Mouse (Mus musculus) stomach, embryonic 16.5 days (tissue): ENCODE measurements around the gene Xiap. TPM values are rescaled to one million over a fixed set of nuclear protein-coding genes. Genes with fewer than 3 reads are reported as not detected.
"Not testable (repeated sequence)": the region's sequence is repeated elsewhere in the genome, so short reads cannot be mapped to it uniquely, and the experiment has no call there.

Experiments used
- ATAC-seq: fragments of 200-750 bp; cut with Nextera tagmentation; 2 replicates; pipeline ENCODE4 v1.8.0; 2017; ENCODE audit warnings: moderate number of reproducible peaks, moderate TSS enrichment; ENCODE audit not compliant: insufficient read depth, low FRiP score
- H3K27ac ChIP-seq: fragments of 300-500 bp; sonication (generic); 2 replicates; pipeline ENCODE4 v1.5.1; 2014; ENCODE audit warnings: low read length
- H3K27me3 ChIP-seq: fragments of 300-500 bp; sonication (generic); 2 replicates; pipeline ENCODE4 v1.6.1; 2014; ENCODE audit warnings: low read length, control low read depth, mixed read lengths; ENCODE audit not compliant: control insufficient read depth, insufficient read depth
- H3K36me3 ChIP-seq: fragments of 300-500 bp; sonication (generic); 2 replicates; pipeline ENCODE4 v1.6.1; 2014; ENCODE audit warnings: low read length; ENCODE audit not compliant: control insufficient read depth, insufficient read depth
- H3K4me1 ChIP-seq: fragments of 300-500 bp; sonication (generic); 2 replicates; pipeline ENCODE4 v1.6.1; 2014; ENCODE audit warnings: low read length, control low read depth, mixed read lengths; ENCODE audit not compliant: control insufficient read depth, insufficient read depth
- H3K4me2 ChIP-seq: fragments of 300-500 bp; sonication (generic); 2 replicates; pipeline ENCODE4 v1.6.1; 2014; ENCODE audit warnings: low read depth, low read length, mixed read lengths
- H3K4me3 ChIP-seq: fragments of 300-500 bp; sonication (generic); replicated peaks from 2 replicates; pipeline ENCODE4 v1.5.1; 2014; ENCODE audit warnings: mild to moderate bottlenecking, low read length
- H3K9ac ChIP-seq: fragments of 300-500 bp; sonication (generic); 2 replicates; pipeline ENCODE4 v1.6.1; 2014; ENCODE audit warnings: low read length
- H3K9me3 ChIP-seq: fragments of 300-500 bp; sonication (generic); replicated peaks from 2 replicates; pipeline ENCODE4 v1.6.1; 2016; ENCODE audit warnings: low read length, control low read depth; ENCODE audit not compliant: control insufficient read depth
- WGBS: fragments of 180-500 bp; shearing (Covaris S2); extraction: QIAGEN DNeasy Blood & Tissue Kit; methylation state at CpG from one replicate; pipeline ENCODE4 v1.1.7; 2014; 5-methylcytosine and 5-hydroxymethylcytosine counted together
- polyA plus RNA-seq: library from polyadenylated mRNA; unstranded; fragments of >200 nt; fragmentation: Nextera tagmentation; extraction: Ambion mirVana; gene quantifications from 2 replicates; pipeline ENCODE4 v1.2.1, GENCODE M21; 2015

The Xiap gene
- polyA plus RNA-seq, result 12.2 and 12.3 TPM in 2 replicates

DNA sequence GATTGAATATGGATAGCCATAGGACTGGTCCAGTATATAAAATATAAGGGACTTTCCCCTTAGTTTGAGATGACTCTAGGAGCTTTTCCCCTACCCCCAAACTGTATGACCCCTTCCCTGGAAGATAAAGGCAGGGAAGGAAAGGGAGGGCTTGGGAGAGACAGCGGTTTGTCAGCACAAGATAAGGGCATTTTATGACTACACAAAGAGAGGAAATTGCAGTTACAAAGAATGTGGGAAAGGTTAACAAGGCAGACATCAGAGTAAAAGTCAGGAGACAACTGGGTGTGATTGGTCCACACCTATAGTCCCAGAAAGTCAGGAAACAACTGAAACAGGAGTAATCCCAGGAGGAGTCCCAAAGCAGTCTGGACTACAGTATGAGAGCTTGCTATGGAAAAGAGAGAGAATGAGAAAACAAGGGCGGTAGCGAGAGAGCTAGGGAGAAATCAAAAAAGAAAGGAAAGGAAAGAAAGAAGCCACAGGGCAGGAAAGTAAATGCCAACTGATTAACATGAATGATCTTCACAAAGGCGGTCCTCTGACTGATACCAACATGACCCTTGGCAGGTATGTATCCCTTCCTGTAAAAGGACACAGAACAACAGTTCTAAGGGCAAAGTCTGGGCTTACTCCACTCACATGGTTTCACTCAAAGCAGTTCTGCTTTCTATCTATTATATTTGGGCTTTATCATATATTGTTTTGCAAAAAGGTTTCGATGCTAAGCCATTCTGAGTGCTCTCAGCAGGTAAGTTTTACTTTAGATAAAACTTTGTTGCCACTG, at the start of gene Xiap:
Xiap (plus strand) TSS at position 398 of the 787 bp plus-strand sequence.
- H3K27ac ChIP-seq, result no peak within 1 kb of the TSS
- H3K4me3 ChIP-seq, result no peak within 1 kb of the TSS
- H3K9ac ChIP-seq, result no peak within 1 kb of the TSS
- no peaks in the 10 kb centered on the region for H3K27me3 ChIP-seq
- H3K4me2 ChIP-seq, result no peak within 1 kb of the TSS
- 70% methylated on average over 5 of the region's 5 CpGs for WGBS
- no peaks in the 10 kb centered on the region for H3K9me3 ChIP-seq
- no peak for ATAC-seq
- H3K4me1 ChIP-seq, result no peaks in the 10 kb centered on the region
- H3K36me3 ChIP-seq, result no peaks in the 10 kb centered on the region

- H3K9ac ChIP-seq, result no peak overlapping the region
- H3K27ac ChIP-seq, result no peak overlapping the region
- H3K9me3 ChIP-seq, result no peaks in the 10 kb centered on the region
- H3K4me2 ChIP-seq, result no peak overlapping the region
- no peaks in the 10 kb centered on the region for H3K36me3 ChIP-seq
- whole genome bisulfite sequencing, result 85% methylated on average over 2 of the region's 2 CpGs
- ATAC-seq, result no peak
- no peaks in the 10 kb centered on the region for H3K4me1 ChIP-seq
- no peaks in the 10 kb centered on the region for H3K27me3 ChIP-seq
- no peak overlapping the region for H3K4me3 ChIP-seq
Measured at GRCm38 (mm10) chrX:42012677-42013208, 46.7 kb upstream of the Xiap start.

GRCm38 (mm10) chrX:42013776-42014175, 45.7 kb upstream of the Xiap start:
- H3K9me3 ChIP-seq, result no peaks in the 10 kb centered on the region
- no peak overlapping the region for H3K9ac ChIP-seq
- H3K27ac ChIP-seq, result no peak overlapping the region
- H3K4me3 ChIP-seq, result no peak overlapping the region
- no peaks in the 10 kb centered on the region for H3K27me3 ChIP-seq
- WGBS, result 43% methylated on average over 3 of the region's 3 CpGs
- ATAC-seq, result no peak
- H3K4me2 ChIP-seq, result no peak overlapping the region
- H3K4me1 ChIP-seq, result no peaks in the 10 kb centered on the region
- H3K36me3 ChIP-seq, result no peaks in the 10 kb centered on the region

DNA sequence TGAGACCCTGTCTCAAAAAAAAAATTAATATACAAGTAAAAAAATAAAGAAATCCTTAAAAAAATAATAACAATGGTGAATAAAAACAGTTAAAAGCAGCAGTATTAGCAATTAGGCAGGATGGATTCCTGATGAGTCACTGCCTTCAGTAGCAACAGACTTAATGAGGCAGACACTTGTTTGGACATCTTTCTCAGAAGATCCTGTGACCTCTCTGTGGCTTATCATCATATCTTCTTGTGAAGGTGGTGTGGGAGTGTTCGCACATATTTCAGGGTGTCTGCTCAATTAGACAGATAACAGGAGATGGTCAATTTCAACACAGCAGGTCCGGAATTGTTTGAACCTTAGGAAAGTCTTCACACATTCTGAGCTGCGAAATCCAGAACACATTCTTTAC, 45.0 kb upstream of the Xiap start:
- H3K9me3 ChIP-seq, result no peaks in the 10 kb centered on the region
- H3K36me3 ChIP-seq, result no peaks in the 10 kb centered on the region
- H3K9ac ChIP-seq, result no peak overlapping the region
- no peak overlapping the region for H3K27ac ChIP-seq
- no peak overlapping the region for H3K4me3 ChIP-seq
- WGBS, result 81% methylated on average over 3 of the region's 3 CpGs
- no peaks in the 10 kb centered on the region for H3K4me1 ChIP-seq
- ATAC-seq, result no peak
- H3K27me3 ChIP-seq, result no peaks in the 10 kb centered on the region
- H3K4me2 ChIP-seq, result no peak overlapping the region

DNA sequence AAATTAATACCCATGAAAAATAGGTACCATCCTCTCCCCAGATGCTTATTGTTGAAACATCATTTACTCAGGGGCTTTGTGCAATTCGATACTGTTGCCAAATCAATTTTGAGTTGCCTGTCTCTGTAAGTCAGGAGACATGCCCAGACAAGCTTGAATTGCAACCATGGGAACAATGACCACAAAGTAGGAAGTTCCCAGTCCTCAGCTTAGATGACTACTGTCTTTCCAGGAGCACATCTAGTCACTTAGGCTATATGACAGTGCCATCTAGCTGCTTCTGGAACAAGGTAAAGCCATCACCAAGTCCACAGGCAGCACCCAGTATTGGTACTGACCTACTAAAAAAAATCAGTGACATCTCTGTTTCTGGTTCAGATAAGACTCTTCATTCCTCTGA, 41.4 kb upstream of the Xiap start:
- no peak overlapping the region for H3K4me2 ChIP-seq
- 50% methylated on average over 1 of the region's 1 CpGs for WGBS
- H3K4me1 ChIP-seq, result no peaks in the 10 kb centered on the region
- H3K4me3 ChIP-seq, result no peak overlapping the region
- ATAC-seq, result no peak
- H3K9ac ChIP-seq, result no peak overlapping the region
- no peaks in the 10 kb centered on the region for H3K27me3 ChIP-seq
- no peaks in the 10 kb centered on the region for H3K36me3 ChIP-seq
- no peaks in the 10 kb centered on the region for H3K9me3 ChIP-seq
- H3K27ac ChIP-seq, result no peak overlapping the region

- H3K36me3 ChIP-seq, result no peaks in the 10 kb centered on the region
- no peak for ATAC-seq
- WGBS, result 55% methylated on average over 2 of the region's 2 CpGs
Measured at GRCm38 (mm10) chrX:42019441-42019840, 40.0 kb upstream of the Xiap start.

DNA sequence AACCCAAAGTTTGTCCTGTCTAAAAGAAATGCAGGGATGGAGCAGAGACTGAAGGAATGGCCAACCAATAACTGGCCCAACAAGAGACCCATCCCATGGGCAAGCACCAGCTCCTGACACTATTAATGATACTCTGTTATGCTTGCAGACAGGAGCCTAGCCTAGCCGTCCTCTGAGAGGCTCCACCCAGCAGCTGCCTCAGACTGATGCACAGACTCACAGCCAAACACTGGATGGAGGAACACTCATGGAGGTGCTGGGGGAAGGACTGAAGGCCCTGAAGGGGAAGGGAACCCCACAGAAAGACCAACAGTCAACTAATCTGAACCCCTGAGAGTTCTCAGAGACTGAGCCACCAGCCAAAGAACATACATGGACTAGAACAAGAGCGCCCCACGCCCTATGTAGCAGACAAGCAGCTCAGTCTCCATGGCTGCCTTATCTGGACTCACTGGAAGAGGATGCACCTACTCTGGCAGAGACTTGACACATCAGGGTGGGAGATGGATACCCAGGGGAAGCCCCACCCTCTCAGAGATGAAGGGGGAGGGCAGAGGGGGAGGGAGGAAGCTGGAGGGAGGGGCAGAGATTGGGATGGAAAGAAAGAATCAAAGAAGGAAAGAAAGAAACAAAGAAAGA, 33.6 kb upstream of the Xiap start:
- not testable (repeated sequence) for H3K27me3 ChIP-seq, H3K36me3 ChIP-seq, H3K9ac ChIP-seq, H3K4me2 ChIP-seq, H3K4me3 ChIP-seq, H3K9me3 ChIP-seq, H3K4me1 ChIP-seq, H3K27ac ChIP-seq, ATAC-seq
- WGBS, result 75% methylated on average over 2 of the region's 3 CpGs

More at GRCm38 (mm10) chrX:42019441-42019840, 40.0 kb upstream of the Xiap start:
- H3K4me1 ChIP-seq, result no peaks in the 10 kb centered on the region
- no peak overlapping the region for H3K4me2 ChIP-seq
- H3K9ac ChIP-seq, result no peak overlapping the region
- H3K27ac ChIP-seq, result no peak overlapping the region
- H3K27me3 ChIP-seq, result no peaks in the 10 kb centered on the region
- H3K4me3 ChIP-seq, result no peak overlapping the region
- H3K9me3 ChIP-seq, result no peaks in the 10 kb centered on the region

GRCm38 (mm10) chrX:42026981-42027380, 32.5 kb upstream of the Xiap start:
- WGBS, result 75% methylated on average over 2 of the region's 2 CpGs

DNA sequence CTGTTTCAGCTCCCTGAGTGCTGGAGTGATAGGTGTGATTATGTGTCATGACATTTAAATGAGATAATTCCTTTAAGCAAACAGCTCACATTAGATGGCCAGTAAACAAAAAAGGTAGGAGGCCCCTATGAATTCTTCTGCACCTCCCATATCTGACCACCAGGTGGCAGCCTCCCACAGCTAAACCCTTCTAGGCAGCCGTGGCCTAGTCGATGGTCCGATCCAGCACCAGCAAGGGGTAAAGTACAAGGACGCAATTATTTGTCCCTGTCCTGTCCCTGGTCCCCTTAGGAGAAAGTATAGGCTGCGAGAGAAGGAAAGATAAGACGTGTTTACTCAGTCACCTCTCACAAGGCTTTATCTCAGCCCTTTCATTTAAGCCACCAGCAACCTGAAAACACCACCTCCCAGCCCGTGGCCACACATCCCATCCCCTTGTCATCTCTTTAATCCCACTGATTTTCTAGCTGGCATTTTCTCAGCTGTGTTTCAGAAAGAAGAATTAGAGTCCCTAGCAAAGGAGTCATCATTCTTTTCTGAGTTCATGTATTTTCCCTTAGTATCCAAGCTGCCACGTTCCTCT, 26.3 kb upstream of the Xiap start:
- no peaks in the 10 kb centered on the region for H3K36me3 ChIP-seq

More at GRCm38 (mm10) chrX:42026981-42027380, 32.5 kb upstream of the Xiap start:
- 0 out of 2 replicates have a peak, but pooled peaks have one; percentile 13 for ATAC-seq
- H3K9me3 ChIP-seq, H3K9ac ChIP-seq, H3K27ac ChIP-seq, H3K27me3 ChIP-seq, H3K4me3 ChIP-seq, H3K36me3 ChIP-seq, H3K4me1 ChIP-seq, H3K4me2 ChIP-seq: not testable (repeated sequence)

More for the DNA sequence above, 26.3 kb upstream of the Xiap start:
- H3K27ac ChIP-seq, result no peak overlapping the region
- H3K4me2 ChIP-seq, result peak overlapping the region; percentile 24; the same call in 1 of the 2 replicates
- H3K4me3 ChIP-seq, result no peak overlapping the region
- H3K27me3 ChIP-seq, result no peaks in the 10 kb centered on the region
- no peaks in the 10 kb centered on the region for H3K9me3 ChIP-seq
- H3K4me1 ChIP-seq, result no peaks in the 10 kb centered on the region
- peak; percentile 62; the same call in 1 of the 2 replicates for ATAC-seq
- WGBS, result 33% methylated on average over 8 of the region's 8 CpGs
- no peak overlapping the region for H3K9ac ChIP-seq
